Mouse (Mus musculus): ENCODE results near the gene Acadsb.

The Acadsb gene

GRCm38 (mm10) chr7:131465735-131466134 is 55.3 kb downstream of the Acadsb start:
- DNase-seq (ENCODE audit: low spot score in 2 of 2) = no peak

GRCm38 (mm10) chr7:131467312-131467711 is 56.9 kb downstream of the Acadsb start:
- no peak for DNase-seq (ENCODE audit: low spot score in 2 of 2)

GRCm38 (mm10) chr7:131469506-131469905 is 59.1 kb downstream of the Acadsb start:
- no peak for DNase-seq (ENCODE audit: low spot score in 2 of 2)

- no peak for DNase-seq (ENCODE audit: low spot score in 2 of 2)
Observed at GRCm38 (mm10) chr7:131471551-131471950, 61.1 kb downstream of the Acadsb start.

GRCm38 (mm10) chr7:131477140-131477539 is 66.7 kb downstream of the Acadsb start:
- DNase-seq (ENCODE audit: low spot score in 2 of 2) = no peak

- no peak for DNase-seq (ENCODE audit: low spot score in 2 of 2)
Observed at GRCm38 (mm10) chr7:131478403-131478802, 68.0 kb downstream of the Acadsb start.

All from urinary bladder, postnatal 36 days (tissue).